Mouse (Mus musculus) heart, embryonic 11.5 days (tissue): ENCODE measurements around the gene Ciz1. TPM values are rescaled to one million over a fixed set of nuclear protein-coding genes. Genes with fewer than 3 reads are reported as not detected.
A peak's percentile ranks its signal among the peaks of the same experiment; 100 is the strongest.
"Not testable (repeated sequence)": the region's sequence is repeated elsewhere in the genome, so short reads cannot be mapped to it uniquely, and the experiment has no call there.

Experiments
- ATAC-seq: fragments of 200-750 bp; cut with Nextera tagmentation; replicated peaks from 2 replicates; pipeline ENCODE4 v1.8.0; 2017; ENCODE audit warnings: moderate library complexity; ENCODE audit not compliant: insufficient number of reproducible peaks, low FRiP score, low TSS enrichment
- H3K27ac ChIP-seq: fragments of 300-500 bp; sonication (generic); 2 replicates; pipeline ENCODE4 v1.5.1; 2014; ENCODE audit warnings: mild to moderate bottlenecking, low read depth, low read length
- H3K27me3 ChIP-seq: fragments of 300-500 bp; sonication (generic); 2 replicates; pipeline ENCODE4 v1.6.1; 2014; ENCODE audit warnings: mild to moderate bottlenecking, low read length, mixed read lengths; ENCODE audit not compliant: control insufficient read depth, insufficient read depth
- H3K36me3 ChIP-seq: fragments of 300-500 bp; sonication (generic); 2 replicates; pipeline ENCODE4 v1.6.1; 2014; ENCODE audit warnings: mild to moderate bottlenecking, low read length, moderate library complexity, mixed read lengths; ENCODE audit not compliant: control insufficient read depth, insufficient read depth
- H3K4me1 ChIP-seq: fragments of 300-500 bp; sonication (generic); 2 replicates; pipeline ENCODE4 v1.6.1; 2014; ENCODE audit warnings: low read length; ENCODE audit not compliant: control insufficient read depth, insufficient read depth
- H3K4me2 ChIP-seq: fragments of 300-500 bp; sonication (generic); 2 replicates; pipeline ENCODE4 v1.6.1; 2014; ENCODE audit warnings: mild to moderate bottlenecking, moderate library complexity
- H3K4me3 ChIP-seq: fragments of 300-500 bp; sonication (generic); 2 replicates; pipeline ENCODE4 v1.5.1; 2014; ENCODE audit warnings: low read depth, low read length
- H3K9ac ChIP-seq: fragments of 300-500 bp; sonication (generic); 2 replicates; pipeline ENCODE4 v1.6.1; 2014; ENCODE audit warnings: mild to moderate bottlenecking, low read depth, low read length, moderate library complexity
- H3K9me3 ChIP-seq: fragments of 300-500 bp; sonication (generic); replicated peaks from 2 replicates; pipeline ENCODE4 v1.6.1; 2016; ENCODE audit warnings: low read length; ENCODE audit not compliant: control insufficient read depth
- WGBS: fragments of 180-500 bp; shearing (Covaris S2); extraction: QIAGEN DNeasy Blood & Tissue Kit; methylation state at CpG from one replicate; pipeline ENCODE4 v1.1.7; 2014; ENCODE audit not compliant: insufficient replicate concordance; 5-methylcytosine and 5-hydroxymethylcytosine counted together
- polyA plus RNA-seq: library from polyadenylated mRNA; unstranded; fragments of >200 nt; fragmentation: Nextera tagmentation; extraction: Ambion mirVana; gene quantifications from 2 replicates; pipeline ENCODE4 v1.2.1, GENCODE M21; 2014

Ciz1 gene
- polyA plus RNA-seq, 1 experiment from 2014 or later, result 32.1 TPM

DNA sequence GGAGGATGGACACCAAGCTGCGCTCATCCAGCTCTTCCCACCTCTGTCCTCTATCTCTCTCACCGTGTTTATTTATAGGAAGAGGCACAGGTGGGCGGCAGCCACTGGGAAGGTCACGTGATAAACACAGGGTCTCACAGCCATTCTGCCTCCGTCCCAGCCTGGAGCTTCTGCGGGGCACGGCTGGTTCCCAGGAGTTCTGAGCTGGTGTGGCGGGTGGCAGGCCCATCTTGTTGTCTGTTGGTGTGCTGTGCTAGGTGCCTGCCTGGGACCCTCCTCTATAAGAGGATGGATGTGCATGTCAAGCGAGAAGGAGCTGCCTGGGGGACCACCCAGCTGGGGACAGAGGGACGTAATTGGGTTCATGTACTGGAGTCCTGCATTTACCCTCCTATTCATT, 6.3 kb downstream of the Ciz1 start:
- no peak for ATAC-seq
- Histone ChIP-seq H3K36me3 (no peaks in the 10 kb centered on the region), H3K27me3 (no peaks in the 10 kb centered on the region), H3K4me1 (peaks cover 13% of the 10 kb centered on the region), H3K4me2 (no peak overlapping the region), H3K9ac (no peak overlapping the region), H3K4me3 (no peak overlapping the region), H3K9me3 (no peaks in the 10 kb centered on the region), H3K27ac (no peak overlapping the region)
- 47% methylated on average over 10 of the region's 10 CpGs for WGBS

GRCm38 (mm10) chr2:32360741-32361140, 8.6 kb downstream of the Ciz1 start:
- WGBS, result 8% methylated on average over 14 of the region's 14 CpGs
- H3K4me3 ChIP-seq, result peak overlapping the region; percentile 43
- H3K9me3 ChIP-seq, result no peaks in the 10 kb centered on the region
- peaks cover 6% of the 10 kb centered on the region; the same call in 1 of the 2 replicates for H3K4me1 ChIP-seq
- peak overlapping the region; percentile 79 for H3K4me2 ChIP-seq
- 0 out of 2 replicates have a peak, but pooled peaks have one; percentile 13 for ATAC-seq
- H3K27me3 ChIP-seq, result no peaks in the 10 kb centered on the region
- H3K27ac ChIP-seq, result no peak overlapping the region
- no peak overlapping the region for H3K9ac ChIP-seq
- H3K36me3 ChIP-seq, result 0 out of 2 replicates have a peak, but pooled peaks cover 2% of the 10 kb centered on the region

DNA sequence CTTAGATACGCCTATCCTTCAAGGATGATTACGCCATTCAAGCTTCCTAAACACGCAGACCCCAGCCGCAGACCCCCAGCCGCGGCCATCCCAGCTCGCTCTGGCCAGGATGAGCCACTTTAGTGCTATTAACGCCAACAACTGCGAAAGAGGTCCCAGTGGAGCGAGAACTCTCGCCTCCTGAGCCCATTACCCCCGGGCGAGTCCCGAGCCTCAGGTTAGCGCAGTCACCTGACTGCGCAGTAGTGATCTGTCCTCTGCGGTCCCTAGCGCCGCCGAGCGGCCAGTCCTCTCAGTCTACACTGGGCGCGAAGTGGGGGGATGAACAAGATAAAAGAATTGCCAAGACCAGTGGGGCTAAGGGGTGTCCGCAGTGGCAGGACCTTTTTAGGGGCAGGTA, 9.3 kb downstream of the Ciz1 start:
- Histone ChIP-seq H3K27ac (no peak overlapping the region), H3K36me3 (peaks cover 2% of the 10 kb centered on the region; the same call in 1 of the 2 replicates), H3K9me3 (no peaks in the 10 kb centered on the region), H3K4me2 (peak overlapping the region; percentile 79), H3K4me1 (peaks cover 6% of the 10 kb centered on the region; the same call in 1 of the 2 replicates), H3K9ac (peak overlapping the region; percentile 44; the same call in 1 of the 2 replicates), H3K4me3 (peak overlapping the region; percentile 43), H3K27me3 (no peaks in the 10 kb centered on the region)
- ATAC-seq, result peak; percentile 66
- 1% methylated on average over 24 of the region's 24 CpGs for WGBS

GRCm38 (mm10) chr2:32362274-32362673, 10.1 kb downstream of the Ciz1 start:
- not testable (repeated sequence) for H3K27ac ChIP-seq

GRCm38 (mm10) chr2:32362817-32363340, 10.8 kb downstream of the Ciz1 start:
- peaks cover 6% of the 10 kb centered on the region; the same call in 1 of the 2 replicates for H3K4me1 ChIP-seq
- no peaks in the 10 kb centered on the region for H3K9me3 ChIP-seq
- WGBS, result under 1% methylated on average over 53 of the region's 53 CpGs
- peak overlapping the region; percentile 87 for H3K4me3 ChIP-seq
- H3K27ac ChIP-seq, result peak overlapping the region; percentile 92
- peaks cover 9% of the 10 kb centered on the region for H3K36me3 ChIP-seq
- H3K27me3 ChIP-seq, result no peaks in the 10 kb centered on the region
- peak; percentile 72 for ATAC-seq
- peak overlapping the region; percentile 87 for H3K4me2 ChIP-seq
- H3K9ac ChIP-seq, result peak overlapping the region; percentile 88

More at GRCm38 (mm10) chr2:32362274-32362673, 10.1 kb downstream of the Ciz1 start:
- peak overlapping the region; percentile 88; the same call in 1 of the 2 replicates for H3K9ac ChIP-seq
- H3K4me3 ChIP-seq, result peak overlapping the region; percentile 87
- not testable (repeated sequence) for H3K4me1 ChIP-seq, H3K27me3 ChIP-seq, H3K9me3 ChIP-seq, ATAC-seq, H3K36me3 ChIP-seq
- WGBS, result 37% methylated on average over 5 of the region's 5 CpGs
- peak overlapping the region; percentile 87 for H3K4me2 ChIP-seq

DNA sequence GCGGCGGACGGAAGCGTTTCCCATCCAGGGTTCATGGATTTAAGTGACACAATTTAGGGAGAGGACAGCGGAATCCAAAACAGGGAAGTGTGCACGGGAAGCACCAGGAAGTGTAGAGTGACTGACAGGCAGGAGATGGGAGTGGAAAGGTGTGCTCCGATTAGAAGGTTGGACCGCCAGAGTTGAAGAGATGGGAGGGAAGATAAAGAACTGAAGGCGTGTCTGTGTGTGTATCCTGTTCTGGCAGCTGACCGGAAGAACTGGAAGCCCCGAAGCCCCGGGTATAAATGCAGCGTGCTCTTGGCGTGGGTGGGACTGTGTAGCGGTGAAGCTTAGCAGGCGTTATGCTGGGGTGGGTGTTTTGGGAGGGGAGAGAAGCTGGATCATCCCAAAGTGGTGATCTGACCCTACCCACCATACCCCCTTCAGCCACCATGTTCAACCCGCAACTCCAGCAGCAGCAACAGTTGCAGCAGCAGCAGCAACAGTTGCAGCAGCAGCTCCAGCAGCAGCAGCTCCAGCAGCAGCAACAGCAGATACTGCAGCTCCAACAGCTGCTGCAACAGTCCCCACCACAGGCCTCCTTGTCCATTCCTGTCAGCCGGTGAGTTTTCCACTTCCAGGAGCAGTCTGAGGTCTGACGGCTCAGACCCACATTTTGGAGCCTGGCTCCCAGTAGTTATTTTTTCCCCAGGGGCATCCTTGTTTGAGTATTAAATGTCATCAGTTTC, 11.4 kb downstream of the Ciz1 start:
- peak; percentile 26; the same call in 1 of the 2 replicates for ATAC-seq
- 8% methylated on average over 19 of the region's 19 CpGs for WGBS

DNA sequence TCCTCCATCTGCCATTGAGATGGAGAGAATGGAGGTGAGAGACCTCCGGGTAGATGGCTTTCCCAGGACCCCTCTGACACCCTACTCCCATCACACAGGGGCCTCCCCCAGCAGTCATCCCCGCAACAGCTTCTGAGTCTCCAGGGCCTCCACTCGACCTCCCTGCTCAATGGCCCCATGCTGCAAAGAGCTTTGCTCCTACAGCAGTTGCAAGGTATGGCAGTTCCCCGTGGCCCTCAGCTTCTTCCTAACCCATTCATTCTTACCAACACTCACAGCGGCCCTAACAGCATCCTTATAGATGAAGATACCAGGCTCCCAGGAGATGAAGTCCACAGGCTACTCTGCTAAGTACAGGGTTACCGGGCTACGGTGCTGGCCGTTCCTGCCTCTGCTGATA, 12.0 kb downstream of the Ciz1 start:
- Histone ChIP-seq H3K4me3 (peak overlapping the region; percentile 87; the same call in 1 of the 2 replicates), H3K4me1 (peaks cover 6% of the 10 kb centered on the region; the same call in 1 of the 2 replicates), H3K9me3 (no peaks in the 10 kb centered on the region), H3K27me3 (no peaks in the 10 kb centered on the region), H3K9ac (no peak overlapping the region; the same call in 1 of the 2 replicates), H3K4me2 (peak overlapping the region; percentile 87), H3K36me3 (peaks cover 14% of the 10 kb centered on the region), H3K27ac (no peak overlapping the region)
- WGBS, result 73% methylated on average over 8 of the region's 8 CpGs
- ATAC-seq, result no peak

More for the DNA sequence above, 11.4 kb downstream of the Ciz1 start:
- Histone ChIP-seq H3K4me3 (peak overlapping the region; percentile 87), H3K9me3 (no peaks in the 10 kb centered on the region), H3K27ac (peak overlapping the region; percentile 92), H3K36me3 (peaks cover 13% of the 10 kb centered on the region), H3K4me1 (peaks cover 6% of the 10 kb centered on the region; the same call in 1 of the 2 replicates), H3K9ac (peak overlapping the region; percentile 88), H3K27me3 (no peaks in the 10 kb centered on the region), H3K4me2 (peak overlapping the region; percentile 87)

- Histone ChIP-seq H3K36me3 (peaks cover 36% of the 10 kb centered on the region), H3K27ac (no peak overlapping the region), H3K4me3 (no peak overlapping the region), H3K4me1 (peaks cover 6% of the 10 kb centered on the region; the same call in 1 of the 2 replicates), H3K4me2 (no peak overlapping the region), H3K27me3 (no peaks in the 10 kb centered on the region), H3K9me3 (no peaks in the 10 kb centered on the region), H3K9ac (no peak overlapping the region)
- 98% methylated on average over 5 of the region's 5 CpGs for WGBS
- no peak for ATAC-seq
Measured at GRCm38 (mm10) chr2:32367315-32367714, 15.2 kb downstream of the Ciz1 start.
